23 mouse cellular contexts compared by ENCODE assay signal in genomic region chr4:129550295-129550694, GRCm38 (mm10). TPM values are rescaled to one million over a fixed set of nuclear protein-coding genes. Genes with fewer than 3 reads are reported as not detected.
DNase-seq lines count a peak whose midpoint lies in the region; ATAC-seq and TF ChIP-seq lines count a peak whose summit lies in the region.
"Had no signal": no experiment of that assay in that cellular context is flagged by ENCODE, and none has a peak within 500 bp of the region (broad histone marks: within the 10 kb centered on the region; RNA-seq: fewer than 3 reads in every experiment).

No protein-coding gene starts in this region.

- peaks cover 3% of the 10 kb centered on the region; the same call in 1 of the 2 replicates for H3K36me3 ChIP-seq in hindbrain, embryonic 10.5 days
- no peaks in the 10 kb centered on the region for H3K36me3 ChIP-seq in hindbrain, embryonic 16.5 days (ENCODE audit: control insufficient read depth, insufficient read depth, low read length)
- no peaks in the 10 kb centered on the region for H3K36me3 ChIP-seq in embryonic facial prominence, embryonic 11.5 days (replicated peaks; ENCODE audit: control insufficient read depth, insufficient read depth, low read depth, low read length)
- H3K36me3 ChIP-seq in midbrain, postnatal 0 days (ENCODE audit: insufficient read depth, low read length): no peaks in the 10 kb centered on the region
- H3K36me3 ChIP-seq: embryonic facial prominence, embryonic 12.5 days; forebrain, embryonic 15.5 days; hindbrain, embryonic 13.5 days had no signal

- H3K4me3 ChIP-seq in hindbrain, embryonic 10.5 days: no peak overlapping the region
- H3K4me3 ChIP-seq in hindbrain, embryonic 16.5 days (ENCODE audit: low read length): no peak overlapping the region
- H3K4me3 ChIP-seq in embryonic facial prominence, embryonic 11.5 days (ENCODE audit: low read depth, low read length): no peak overlapping the region
- no peak overlapping the region for H3K4me3 ChIP-seq in midbrain, postnatal 0 days (ENCODE audit: low read depth, low read length)
- H3K4me3 ChIP-seq: embryonic facial prominence, embryonic 12.5 days; forebrain, embryonic 15.5 days; hindbrain, embryonic 13.5 days had no signal

- no peak overlapping the region for H3K4me2 ChIP-seq in hindbrain, embryonic 16.5 days (ENCODE audit: low read length)
- H3K4me2 ChIP-seq in embryonic facial prominence, embryonic 11.5 days (ENCODE audit: low read depth, low read length): no peak overlapping the region
- no peak overlapping the region for H3K4me2 ChIP-seq in midbrain, postnatal 0 days (ENCODE audit: low read depth, low read length, poor library complexity, severe bottlenecking)
- H3K4me2 ChIP-seq: embryonic facial prominence, embryonic 12.5 days; forebrain, embryonic 15.5 days; hindbrain, embryonic 13.5 days had no signal

- ATAC-seq in hindbrain, embryonic 16.5 days: no peak
- no peak for ATAC-seq in embryonic facial prominence, embryonic 11.5 days (replicated peaks; ENCODE audit: insufficient number of reproducible peaks, low FRiP score, low TSS enrichment, low read depth)
- no peak for ATAC-seq in midbrain, postnatal 0 days (ENCODE audit: low FRiP score)
- ATAC-seq: forebrain, embryonic 15.5 days; intestine, embryonic 16.5 days; Patski had no signal

- 57% methylated on average over 1 of the region's 1 CpGs for WGBS in hindbrain, embryonic 10.5 days
- whole genome bisulfite sequencing in hindbrain, embryonic 16.5 days: 75% methylated on average over 1 of the region's 1 CpGs
- 41% methylated on average over 1 of the region's 1 CpGs for WGBS in embryonic facial prominence, embryonic 11.5 days
- 76% methylated on average over 1 of the region's 1 CpGs for WGBS in midbrain, postnatal 0 days

- H3K9me3 ChIP-seq in hindbrain, embryonic 10.5 days: no peaks in the 10 kb centered on the region
- H3K9me3 ChIP-seq in hindbrain, embryonic 16.5 days (ENCODE audit: control insufficient read depth, low read length): no peaks in the 10 kb centered on the region
- H3K9me3 ChIP-seq in embryonic facial prominence, embryonic 11.5 days (replicated peaks; ENCODE audit: control insufficient read depth, low read length): no peaks in the 10 kb centered on the region
- H3K9me3 ChIP-seq in midbrain, postnatal 0 days (ENCODE audit: low read length): no peaks in the 10 kb centered on the region
- H3K9me3 ChIP-seq: embryonic facial prominence, embryonic 12.5 days; forebrain, embryonic 15.5 days; hindbrain, embryonic 13.5 days had no signal

- no peak for TF ChIP-seq CTCF in midbrain, postnatal 0 days (IDR thresholded peaks at IDR 0.05)

- 0 out of 2 replicates have a peak, but pooled peaks cover 5% of the 10 kb centered on the region for H3K27me3 ChIP-seq in hindbrain, embryonic 10.5 days (ENCODE audit: insufficient read depth, poor library complexity, severe bottlenecking)
- no peaks in the 10 kb centered on the region for H3K27me3 ChIP-seq in hindbrain, embryonic 16.5 days (replicated peaks; ENCODE audit: control insufficient read depth, insufficient read depth, low read length)
- no peaks in the 10 kb centered on the region for H3K27me3 ChIP-seq in embryonic facial prominence, embryonic 11.5 days (ENCODE audit: control insufficient read depth, insufficient read depth, low read length)
- H3K27me3 ChIP-seq in midbrain, postnatal 0 days (ENCODE audit: insufficient read depth, low read length): no peaks in the 10 kb centered on the region
- H3K27me3 ChIP-seq: CH12.LX; embryonic facial prominence, embryonic 12.5 days; forebrain, embryonic 15.5 days; Patski had no signal

- H3K27ac ChIP-seq in hindbrain, embryonic 10.5 days: no peak overlapping the region
- H3K27ac ChIP-seq in hindbrain, embryonic 16.5 days (ENCODE audit: low read depth, low read length): no peak overlapping the region
- H3K27ac ChIP-seq in embryonic facial prominence, embryonic 11.5 days (replicated peaks; ENCODE audit: low read depth, low read length): no peak overlapping the region
- H3K27ac ChIP-seq in midbrain, postnatal 0 days (ENCODE audit: low read depth, low read length): no peak overlapping the region
- H3K27ac ChIP-seq: embryonic facial prominence, embryonic 12.5 days; forebrain, embryonic 15.5 days; hindbrain, embryonic 13.5 days had no signal

- peak; percentile 7 for DNase-seq in hindbrain, embryonic 10.5 days (ENCODE audit: low spot score)
- peak; percentile 6 for DNase-seq in 3T3-L1 (ENCODE audit: low read depth, low spot score)
- DNase-seq in embryo, embryonic 10.5 days (ENCODE audit: low spot score): peak; percentile 60
- DNase-seq in embryonic facial prominence, embryonic 11.5 days (ENCODE audit: low spot score): peak; percentile 21
- DNase-seq in left cerebral cortex, adult 9 months (ENCODE audit: low spot score in 2 of 2): no peak
- DNase-seq in lung, postnatal 4 days: no peak
- no peak for DNase-seq in midbrain, postnatal 0 days (ENCODE audit: low spot score)
- DNase-seq: adrenal gland, adult 2 months; adrenal gland, postnatal 25 days; cerebellum, adult 2 months; cerebellum, postnatal 10 days; gastrocnemius, postnatal 14 days; heart, postnatal 10 days; heart, postnatal 4 days had no signal

- no peak overlapping the region for H3K9ac ChIP-seq in hindbrain, embryonic 16.5 days (ENCODE audit: low read depth, low read length)
- no peak overlapping the region for H3K9ac ChIP-seq in embryonic facial prominence, embryonic 11.5 days (replicated peaks; ENCODE audit: low read length)
- H3K9ac ChIP-seq in midbrain, postnatal 0 days (replicated peaks; ENCODE audit: low read length, poor library complexity, severe bottlenecking): no peak overlapping the region
- H3K9ac ChIP-seq: embryonic facial prominence, embryonic 12.5 days; forebrain, embryonic 15.5 days; hindbrain, embryonic 13.5 days had no signal

- peaks cover 8% of the 10 kb centered on the region for H3K4me1 ChIP-seq in hindbrain, embryonic 10.5 days (replicated peaks)
- H3K4me1 ChIP-seq in hindbrain, embryonic 16.5 days (ENCODE audit: control insufficient read depth, insufficient read depth, low read depth, low read length): no peaks in the 10 kb centered on the region; the same call in 1 of the 2 replicates
- no peaks in the 10 kb centered on the region for H3K4me1 ChIP-seq in embryonic facial prominence, embryonic 11.5 days (ENCODE audit: control insufficient read depth, insufficient read depth, low read length)
- 0 out of 2 replicates have a peak, but pooled peaks cover 3% of the 10 kb centered on the region for H3K4me1 ChIP-seq in midbrain, postnatal 0 days (ENCODE audit: insufficient read depth, low read length)
- H3K4me1 ChIP-seq: embryonic facial prominence, embryonic 12.5 days had no signal

RNA-seq across cellular contexts. Expression of gene Hdac1, which starts 7.8 kb away (rescaled TPM):
- polyA plus RNA-seq in hindbrain, embryonic 10.5 days (2016; fragmentation: Nextera tagmentation; extraction: Ambion mirVana): 241 and 286 TPM in 2 replicates
- polyA plus RNA-seq in hindbrain, embryonic 16.5 days (2015; fragmentation: Nextera tagmentation; extraction: Ambion mirVana): 80.5 and 90.0 TPM in 2 replicates
- polyA plus RNA-seq in embryonic facial prominence, embryonic 11.5 days (2014; fragmentation: Nextera tagmentation; extraction: Ambion mirVana): 271 and 273 TPM in 2 replicates
- total RNA-seq in midbrain, postnatal 0 days (2014; rRNA removed): 28.3 and 31.2 TPM in 2 replicates
- 48.4 and 48.9 TPM in 2 replicates for polyA plus RNA-seq in midbrain, postnatal 0 days (2015; fragmentation: Nextera tagmentation; extraction: Ambion mirVana)

RNA-seq across cellular contexts. Expression of gene Lck, which starts 23.1 kb away (rescaled TPM):
- 6.5 and 6.6 TPM in 2 replicates for polyA plus RNA-seq in hindbrain, embryonic 10.5 days (2016; fragmentation: Nextera tagmentation; extraction: Ambion mirVana)
- polyA plus RNA-seq in hindbrain, embryonic 16.5 days (2015; fragmentation: Nextera tagmentation; extraction: Ambion mirVana): 13.5 and 13.9 TPM in 2 replicates
- 11.3 and 14.2 TPM in 2 replicates for polyA plus RNA-seq in embryonic facial prominence, embryonic 11.5 days (2014; fragmentation: Nextera tagmentation; extraction: Ambion mirVana)
- total RNA-seq in midbrain, postnatal 0 days (2014; rRNA removed): 17.5 and 20.4 TPM in 2 replicates
- 17.5 and 20.7 TPM in 2 replicates for polyA plus RNA-seq in midbrain, postnatal 0 days (2015; fragmentation: Nextera tagmentation; extraction: Ambion mirVana)
- total RNA-seq: gastrocnemius, adult 18-20 months had no signal

RNA-seq across cellular contexts. Expression of gene Fam167b, which starts 28.1 kb away (rescaled TPM):
- 0.46 and 1.0 TPM in 2 replicates for polyA plus RNA-seq in hindbrain, embryonic 10.5 days (2016; fragmentation: Nextera tagmentation; extraction: Ambion mirVana)
- 0.35 and 0.58 TPM in 2 replicates for polyA plus RNA-seq in hindbrain, embryonic 16.5 days (2015; fragmentation: Nextera tagmentation; extraction: Ambion mirVana)
- polyA plus RNA-seq in embryonic facial prominence, embryonic 11.5 days (2014; fragmentation: Nextera tagmentation; extraction: Ambion mirVana): 2.9 and 3.2 TPM in 2 replicates
- total RNA-seq in midbrain, postnatal 0 days (2014; rRNA removed): not detected in 2 replicates
- polyA plus RNA-seq in midbrain, postnatal 0 days (2015; fragmentation: Nextera tagmentation; extraction: Ambion mirVana): not detected in 2 replicates
- total RNA-seq: gastrocnemius, adult 18-20 months; granulocyte monocyte progenitor cell, adult 5-6 weeks had no signal
- polyA plus RNA-seq: Patski had no signal

RNA-seq across cellular contexts. Expression of gene Marcksl1, which starts 36.9 kb away (rescaled TPM):
- polyA plus RNA-seq in hindbrain, embryonic 10.5 days (2016; fragmentation: Nextera tagmentation; extraction: Ambion mirVana): 1,645 and 2,027 TPM in 2 replicates
- polyA plus RNA-seq in hindbrain, embryonic 16.5 days (2015; fragmentation: Nextera tagmentation; extraction: Ambion mirVana): 1,546 and 1,575 TPM in 2 replicates
- polyA plus RNA-seq in embryonic facial prominence, embryonic 11.5 days (2014; fragmentation: Nextera tagmentation; extraction: Ambion mirVana): 1,559 and 1,563 TPM in 2 replicates
- total RNA-seq in midbrain, postnatal 0 days (2014; rRNA removed): 1,529 and 1,586 TPM in 2 replicates
- polyA plus RNA-seq in midbrain, postnatal 0 days (2015; fragmentation: Nextera tagmentation; extraction: Ambion mirVana): 1,678 and 1,776 TPM in 2 replicates

RNA-seq across cellular contexts. Expression of gene Eif3i, which starts 50.2 kb away (rescaled TPM):
- polyA plus RNA-seq in hindbrain, embryonic 10.5 days (2016; fragmentation: Nextera tagmentation; extraction: Ambion mirVana): 268 and 293 TPM in 2 replicates
- polyA plus RNA-seq in hindbrain, embryonic 16.5 days (2015; fragmentation: Nextera tagmentation; extraction: Ambion mirVana): 216 and 223 TPM in 2 replicates
- 284 and 293 TPM in 2 replicates for polyA plus RNA-seq in embryonic facial prominence, embryonic 11.5 days (2014; fragmentation: Nextera tagmentation; extraction: Ambion mirVana)
- total RNA-seq in midbrain, postnatal 0 days (2014; rRNA removed): 282 and 300 TPM in 2 replicates
- polyA plus RNA-seq in midbrain, postnatal 0 days (2015; fragmentation: Nextera tagmentation; extraction: Ambion mirVana): 213 and 222 TPM in 2 replicates

Comparison
In these comparisons a context has a peak if more than half of its experiments do, and no peak if none do; other contexts are left out.
1. DNase-seq: peak in hindbrain, embryonic 10.5 days (single experiment), 3T3-L1 (single experiment), embryo, embryonic 10.5 days (single experiment) and embryonic facial prominence, embryonic 11.5 days (single experiment); none in left cerebral cortex, adult 9 months (0 of 2), lung, postnatal 4 days (0 of 2) and midbrain, postnatal 0 days (single experiment).